Mouse (Mus musculus) bone marrow, adult 2 months (tissue): ENCODE data around the gene Gmpr2. TPM values are rescaled to one million over a fixed set of nuclear protein-coding genes. Genes with fewer than 3 reads are reported as not detected.

Source experiments
- H3K27ac ChIP-seq: fragments of 200-500 bp; 2 replicates; pipeline ENCODE4 v1.5.1; 2012; ENCODE audit warnings: low read depth, mild to moderate bottlenecking, control low read depth, inconsistent platforms, low read length; ENCODE audit not compliant: control insufficient read depth, poor library complexity, insufficient read depth
- H3K4me1 ChIP-seq: fragments of 200-500 bp; 2 replicates; pipeline ENCODE4 v1.6.1; 2011; ENCODE audit warnings: low read length; ENCODE audit not compliant: control insufficient read depth, insufficient read depth
- H3K4me3 ChIP-seq: fragments of 200-500 bp; replicated peaks from 2 replicates; pipeline ENCODE3; 2011; ENCODE audit warnings: mild to moderate bottlenecking, low read depth, low read length, control low read depth; ENCODE audit not compliant: control insufficient read depth
- CTCF ChIP-seq: fragments of 200-500 bp; IDR thresholded peaks from 2 replicates; pipeline ENCODE4 v1.5.1; 2011; ENCODE audit warnings: low read length, control low read depth; ENCODE audit not compliant: control insufficient read depth, insufficient read depth
- POLR2A ChIP-seq: fragments of 200-500 bp; IDR thresholded peaks from 2 replicates; pipeline ENCODE4 v1.6.1; 2011; ENCODE audit warnings: low read depth, mild to moderate bottlenecking, control low read depth, low read length, borderline replicate concordance; ENCODE audit not compliant: control insufficient read depth
- WGBS: fragments of 180-500 bp; shearing (Covaris S2); methylation state at CpG from one replicate; pipeline ENCODE4 v1.1.7; 2018; 5-methylcytosine and 5-hydroxymethylcytosine counted together
- polyA plus RNA-seq: library from polyadenylated mRNA; stranded (reverse); fragments of >200 nt; gene quantifications from 2 replicates; pipeline ENCODE4 v1.2.4, GENCODE M21; 2011; ENCODE audit warnings: low replicate concordance; ENCODE audit not compliant: missing spikeins, insufficient read depth, insufficient read length

Gene Gmpr2
- polyA plus RNA-seq, 1 experiment: 18.3 TPM

- H3K27ac ChIP-seq: peak within 1 kb of the TSS; percentile 69
- peak within 1 kb of the TSS; percentile 76 for H3K4me3 ChIP-seq
- TF ChIP-seq CTCF (peak; percentile 49; the same call in 1 of the 2 replicates), POLR2A (peak; percentile 73; the same call in 1 of the 2 replicates)
- WGBS: under 1% methylated on average over 39 of the region's 39 CpGs
- H3K4me1 ChIP-seq: no peaks in the 10 kb centered on the region
These were observed 11.7 kb upstream of the Gmpr2 start, which contains the start of gene Mdp1 for GRCm38 (mm10) chr14:55659960-55660573. Gene Mdp1, minus strand, starts transcription at chr14:55660508.

- Histone ChIP-seq H3K27ac (0 out of 2 replicates have a peak overlapping the region, but pooled peaks have one; percentile 69), H3K4me1 (no peaks in the 10 kb centered on the region), H3K4me3 (peak overlapping the region; percentile 76)
- WGBS: 60% methylated on average over 2 of the region's 2 CpGs
- TF ChIP-seq POLR2A (no peak), CTCF (no peak)
These were observed 11.1 kb upstream of the Gmpr2 start for GRCm38 (mm10) chr14:55660636-55661035.

- no peaks in the 10 kb centered on the region; the same call in 1 of the 2 replicates for H3K4me1 ChIP-seq
- WGBS: under 1% methylated on average over 12 of the region's 12 CpGs
- peak overlapping the region; percentile 75 for H3K4me3 ChIP-seq
- peak overlapping the region; percentile 80 for H3K27ac ChIP-seq
- no peak for TF ChIP-seq POLR2A
These were observed 282 bp upstream of the Gmpr2 start for GRCm38 (mm10) chr14:55671486-55671832.

GRCm38 (mm10) chr14:55672741-55673060, 960 bp downstream of the Gmpr2 start:
- no peaks in the 10 kb centered on the region; the same call in 1 of the 2 replicates for H3K4me1 ChIP-seq
- H3K27ac ChIP-seq: no peak overlapping the region
- WGBS: 53% methylated on average over 7 of the region's 7 CpGs
- peak overlapping the region; percentile 75 for H3K4me3 ChIP-seq
- no peak for TF ChIP-seq CTCF
- no peak for TF ChIP-seq POLR2A

GRCm38 (mm10) chr14:55677615-55678014, 5.9 kb downstream of the Gmpr2 start:
- H3K4me3 ChIP-seq: no peak overlapping the region
- TF ChIP-seq CTCF (no peak), POLR2A (no peak)
- 66% methylated on average over 4 of the region's 4 CpGs for WGBS

GRCm38 (mm10) chr14:55681160-55682117, 9.7 kb downstream of the Gmpr2 start, which contains the start of gene Tinf2:
Gene Tinf2, minus strand, starts transcription at chr14:55681820.
- Histone ChIP-seq H3K27ac (peak within 1 kb of the TSS; percentile 96), H3K4me3 (peak within 1 kb of the TSS; percentile 74), H3K4me1 (no peaks in the 10 kb centered on the region)
- WGBS: under 1% methylated on average over 66 of the region's 66 CpGs
- TF ChIP-seq POLR2A: peak; percentile 58; the same call in 1 of the 2 replicates
- TF ChIP-seq CTCF: peak; percentile 67

More at GRCm38 (mm10) chr14:55677615-55678014, 5.9 kb downstream of the Gmpr2 start:
- Histone ChIP-seq H3K4me1 (no peaks in the 10 kb centered on the region), H3K27ac (no peak overlapping the region)

GRCm38 (mm10) chr14:55682118-55682493, 10.4 kb downstream of the Gmpr2 start:
- 8% methylated on average over 3 of the region's 3 CpGs for WGBS
- Histone ChIP-seq H3K4me1 (no peaks in the 10 kb centered on the region), H3K4me3 (peak overlapping the region; percentile 74), H3K27ac (peak overlapping the region; percentile 96)
- TF ChIP-seq CTCF (no peak), POLR2A (no peak)

GRCm38 (mm10) chr14:55689433-55689832, 17.7 kb downstream of the Gmpr2 start:
- H3K4me3 ChIP-seq: no peak overlapping the region
- 75% methylated on average over 10 of the region's 10 CpGs for WGBS

GRCm38 (mm10) chr14:55697226-55697625, 25.5 kb downstream of the Gmpr2 start:
- Histone ChIP-seq H3K27ac (no peak overlapping the region), H3K4me3 (no peak overlapping the region), H3K4me1 (no peaks in the 10 kb centered on the region; the same call in 1 of the 2 replicates)
- 39% methylated on average over 4 of the region's 4 CpGs for WGBS
- no peak for TF ChIP-seq POLR2A
- no peak for TF ChIP-seq CTCF

More at GRCm38 (mm10) chr14:55689433-55689832, 17.7 kb downstream of the Gmpr2 start:
- TF ChIP-seq POLR2A: no peak
- Histone ChIP-seq H3K27ac (no peak overlapping the region), H3K4me1 (no peaks in the 10 kb centered on the region)
